ENCODE assay signal across 11 mouse cellular contexts in genomic region chr12:119576690-119577089, GRCm38 (mm10).
DNase-seq lines count a peak whose midpoint lies in the region; ATAC-seq and TF ChIP-seq lines count a peak whose summit lies in the region.
"Had no signal": no experiment of that assay in that cellular context is flagged by ENCODE, and none has a peak within 500 bp of the region (broad histone marks: within the 10 kb centered on the region; RNA-seq: fewer than 3 reads in every experiment).

No protein-coding gene starts in this region.

- ATAC-seq in intestine, embryonic 15.5 days, result peak; percentile 53
- ATAC-seq in intestine, postnatal 0 days, result no peak
- ATAC-seq in limb, embryonic 12.5 days (ENCODE audit: insufficient number of reproducible peaks, insufficient read depth, low FRiP score, low TSS enrichment, low read depth), result peak; percentile 66; the same call in 1 of the 2 replicates

- 29% methylated on average over 3 of the region's 3 CpGs for WGBS in intestine, embryonic 15.5 days
- 55% methylated on average over 3 of the region's 3 CpGs for WGBS in intestine, postnatal 0 days
- 19% methylated on average over 3 of the region's 3 CpGs for WGBS in limb, embryonic 12.5 days

- H3K27me3 ChIP-seq in intestine, embryonic 15.5 days (replicated peaks), result no peaks in the 10 kb centered on the region
- H3K27me3 ChIP-seq in intestine, postnatal 0 days (replicated peaks; ENCODE audit: control insufficient read depth, insufficient read depth, low read length), result no peaks in the 10 kb centered on the region
- no peaks in the 10 kb centered on the region for H3K27me3 ChIP-seq in limb, embryonic 12.5 days

- no peak overlapping the region for H3K9ac ChIP-seq in intestine, embryonic 15.5 days
- H3K9ac ChIP-seq in intestine, postnatal 0 days (ENCODE audit: low read depth, low read length), result no peak overlapping the region
- H3K9ac ChIP-seq in limb, embryonic 12.5 days (replicated peaks), result no peak overlapping the region

- DNase-seq in brain, adult 2 months (ENCODE audit: low read depth, low spot score), result peak; percentile 64
- peak; percentile 25 for DNase-seq in forelimb bud, embryonic 11.5 days (ENCODE audit: low read depth, low spot score)
- DNase-seq in gastrocnemius, postnatal 10 days, result no peak
- no peak for DNase-seq in ovary, postnatal 36 days (ENCODE audit: low spot score)
- no peak for DNase-seq in adrenal gland, postnatal 4 days (ENCODE audit: low spot score in 2 of 2)
- DNase-seq: cerebellum, adult 11-12 months; heart, postnatal 10 days had no signal

- no peak overlapping the region for H3K4me3 ChIP-seq in intestine, embryonic 15.5 days (replicated peaks)
- H3K4me3 ChIP-seq in intestine, postnatal 0 days (ENCODE audit: low read depth, low read length), result no peak overlapping the region
- H3K4me3 ChIP-seq in limb, embryonic 12.5 days (replicated peaks), result no peak overlapping the region
- H3K4me3 ChIP-seq: erythroblast, embryonic 14.5 days had no signal

- TF ChIP-seq CTCF in intestine, postnatal 0 days (IDR thresholded peaks at IDR 0.05; ENCODE audit: low read depth), result no peak

- no peaks in the 10 kb centered on the region for H3K9me3 ChIP-seq in intestine, embryonic 15.5 days
- H3K9me3 ChIP-seq in intestine, postnatal 0 days (ENCODE audit: control insufficient read depth), result no peaks in the 10 kb centered on the region
- H3K9me3 ChIP-seq in limb, embryonic 12.5 days, result peaks cover 9% of the 10 kb centered on the region

- no peaks in the 10 kb centered on the region for H3K4me1 ChIP-seq in intestine, embryonic 15.5 days (replicated peaks)
- no peaks in the 10 kb centered on the region for H3K4me1 ChIP-seq in intestine, postnatal 0 days (replicated peaks; ENCODE audit: control insufficient read depth, insufficient read depth, low read length)
- peaks cover 5% of the 10 kb centered on the region; the same call in 1 of the 2 replicates for H3K4me1 ChIP-seq in limb, embryonic 12.5 days (replicated peaks)

- H3K36me3 ChIP-seq in intestine, embryonic 15.5 days, result no peaks in the 10 kb centered on the region
- H3K36me3 ChIP-seq in intestine, postnatal 0 days (ENCODE audit: control insufficient read depth, insufficient read depth), result no peaks in the 10 kb centered on the region
- no peaks in the 10 kb centered on the region for H3K36me3 ChIP-seq in limb, embryonic 12.5 days

- H3K4me2 ChIP-seq in intestine, embryonic 15.5 days (replicated peaks), result no peak overlapping the region
- no peak overlapping the region for H3K4me2 ChIP-seq in intestine, postnatal 0 days (replicated peaks; ENCODE audit: low read depth)
- H3K4me2 ChIP-seq in limb, embryonic 12.5 days, result no peak overlapping the region

- H3K27ac ChIP-seq in intestine, embryonic 15.5 days, result no peak overlapping the region
- no peak overlapping the region for H3K27ac ChIP-seq in intestine, postnatal 0 days (ENCODE audit: low read depth, low read length)
- peak overlapping the region; percentile 9; the same call in 1 of the 2 replicates for H3K27ac ChIP-seq in limb, embryonic 12.5 days

Comparison
In these comparisons a context has a peak if more than half of its experiments do, and no peak if none do; other contexts are left out.
1. DNase-seq: peak in brain, adult 2 months (single experiment) and forelimb bud, embryonic 11.5 days (single experiment); none in gastrocnemius, postnatal 10 days (single experiment), ovary, postnatal 36 days (single experiment) and adrenal gland, postnatal 4 days (0 of 2).